Mouse (Mus musculus): Measurements from ENCODE around the gene Spp2. TPM values are rescaled to one million over a fixed set of nuclear protein-coding genes. Genes with fewer than 3 reads are reported as not detected.

Spp2 gene
- polyA plus RNA-seq, 1 experiment from 2014 or later = 0.47 TPM

GRCm38 (mm10) chr1:88406078-88406806 is 519 bp upstream of the Spp2 start:
- H3K27me3 ChIP-seq (ENCODE audit: control insufficient read depth, insufficient read depth, low read length) = no peaks in the 10 kb centered on the region
- H3K9ac ChIP-seq (replicated peaks; ENCODE audit: low read length) = no peak overlapping the region
- H3K9me3 ChIP-seq (ENCODE audit: control insufficient read depth, low read length) = no peaks in the 10 kb centered on the region
- DNase-seq (peak; percentile 46), ATAC-seq (ENCODE audit: low FRiP score, low TSS enrichment) (no peak)
- no peak overlapping the region for H3K4me2 ChIP-seq (ENCODE audit: low read length)
- H3K27ac ChIP-seq (replicated peaks; ENCODE audit: low read depth, low read length) = no peak overlapping the region
- 54% methylated on average over 12 of the region's 12 CpGs for WGBS
- no peaks in the 10 kb centered on the region for H3K4me1 ChIP-seq (ENCODE audit: control insufficient read depth, insufficient read depth, low read length)
- H3K36me3 ChIP-seq (ENCODE audit: control insufficient read depth, insufficient read depth, low read length) = no peaks in the 10 kb centered on the region
- no peak overlapping the region for H3K4me3 ChIP-seq (replicated peaks; ENCODE audit: low read depth, low read length)

- Histone ChIP-seq H3K4me1 (ENCODE audit: control insufficient read depth, insufficient read depth, low read length) (0 out of 2 replicates have a peak, but pooled peaks cover 4% of the 10 kb centered on the region), H3K9me3 (ENCODE audit: control insufficient read depth, low read length) (no peaks in the 10 kb centered on the region), H3K27ac (replicated peaks; ENCODE audit: low read depth, low read length) (no peak overlapping the region), H3K36me3 (ENCODE audit: control insufficient read depth, insufficient read depth, low read length) (no peaks in the 10 kb centered on the region), H3K4me3 (replicated peaks; ENCODE audit: low read depth, low read length) (no peak overlapping the region), H3K4me2 (ENCODE audit: low read length) (no peak overlapping the region), H3K9ac (replicated peaks; ENCODE audit: low read length) (no peak overlapping the region), H3K27me3 (ENCODE audit: control insufficient read depth, insufficient read depth, low read length) (no peaks in the 10 kb centered on the region)
- 93% methylated on average over 4 of the region's 4 CpGs for WGBS
- no peak for ATAC-seq (ENCODE audit: low FRiP score, low TSS enrichment)
- DNase-seq = no peak
Observed at GRCm38 (mm10) chr1:88408340-88408739, 1.6 kb downstream of the Spp2 start.

GRCm38 (mm10) chr1:88412013-88412412 is 5.3 kb downstream of the Spp2 start:
- H3K36me3 ChIP-seq (ENCODE audit: control insufficient read depth, insufficient read depth, low read length) = no peaks in the 10 kb centered on the region
- H3K27ac ChIP-seq (replicated peaks; ENCODE audit: low read depth, low read length) = no peak overlapping the region
- H3K9ac ChIP-seq (replicated peaks; ENCODE audit: low read length) = no peak overlapping the region
- H3K4me1 ChIP-seq (ENCODE audit: control insufficient read depth, insufficient read depth, low read length) = 0 out of 2 replicates have a peak, but pooled peaks cover 4% of the 10 kb centered on the region
- ATAC-seq (ENCODE audit: low FRiP score, low TSS enrichment) (no peak), DNase-seq (no peak)
- H3K4me3 ChIP-seq (replicated peaks; ENCODE audit: low read depth, low read length) = no peak overlapping the region
- no peaks in the 10 kb centered on the region for H3K27me3 ChIP-seq (ENCODE audit: control insufficient read depth, insufficient read depth, low read length)
- no peaks in the 10 kb centered on the region for H3K9me3 ChIP-seq (ENCODE audit: control insufficient read depth, low read length)
- 33% methylated on average over 5 of the region's 5 CpGs for WGBS
- no peak overlapping the region for H3K4me2 ChIP-seq (ENCODE audit: low read length)

- H3K4me2 ChIP-seq (ENCODE audit: low read length) = no peak overlapping the region
- no peak for DNase-seq
- no peak overlapping the region for H3K4me3 ChIP-seq (replicated peaks; ENCODE audit: low read depth, low read length)
- ATAC-seq (ENCODE audit: low FRiP score, low TSS enrichment) = no peak
- H3K4me1 ChIP-seq (ENCODE audit: control insufficient read depth, insufficient read depth, low read length) = no peaks in the 10 kb centered on the region
- H3K27ac ChIP-seq (replicated peaks; ENCODE audit: low read depth, low read length) = no peak overlapping the region
- no peaks in the 10 kb centered on the region for H3K36me3 ChIP-seq (ENCODE audit: control insufficient read depth, insufficient read depth, low read length)
- WGBS = 88% methylated on average over 2 of the region's 2 CpGs
- no peak overlapping the region for H3K9ac ChIP-seq (replicated peaks; ENCODE audit: low read length)
- H3K27me3 ChIP-seq (ENCODE audit: control insufficient read depth, insufficient read depth, low read length) = no peaks in the 10 kb centered on the region
- no peaks in the 10 kb centered on the region for H3K9me3 ChIP-seq (ENCODE audit: control insufficient read depth, low read length)
Observed at GRCm38 (mm10) chr1:88418943-88419342, 12.2 kb downstream of the Spp2 start.

GRCm38 (mm10) chr1:88422045-88422444 is 15.3 kb downstream of the Spp2 start:
- H3K4me1 ChIP-seq (ENCODE audit: control insufficient read depth, insufficient read depth, low read length) = peaks cover 5% of the 10 kb centered on the region; the same call in 1 of the 2 replicates
- no peak for DNase-seq
- no peak overlapping the region for H3K4me2 ChIP-seq (ENCODE audit: low read length)
- H3K9ac ChIP-seq (replicated peaks; ENCODE audit: low read length) = no peak overlapping the region
- H3K4me3 ChIP-seq (replicated peaks; ENCODE audit: low read depth, low read length) = no peak overlapping the region
- H3K27me3 ChIP-seq (ENCODE audit: control insufficient read depth, insufficient read depth, low read length) = no peaks in the 10 kb centered on the region
- ATAC-seq (ENCODE audit: low FRiP score, low TSS enrichment) = no peak
- no peak overlapping the region for H3K27ac ChIP-seq (replicated peaks; ENCODE audit: low read depth, low read length)
- H3K9me3 ChIP-seq (ENCODE audit: control insufficient read depth, low read length) = no peaks in the 10 kb centered on the region
- WGBS = 88% methylated on average over 10 of the region's 10 CpGs
- H3K36me3 ChIP-seq (ENCODE audit: control insufficient read depth, insufficient read depth, low read length) = no peaks in the 10 kb centered on the region

GRCm38 (mm10) chr1:88422846-88423395 is 16.2 kb downstream of the Spp2 start:
- Histone ChIP-seq H3K4me3 (replicated peaks; ENCODE audit: low read depth, low read length) (no peak overlapping the region), H3K27ac (replicated peaks; ENCODE audit: low read depth, low read length) (no peak overlapping the region), H3K9me3 (ENCODE audit: control insufficient read depth, low read length) (no peaks in the 10 kb centered on the region), H3K36me3 (ENCODE audit: control insufficient read depth, insufficient read depth, low read length) (no peaks in the 10 kb centered on the region), H3K27me3 (ENCODE audit: control insufficient read depth, insufficient read depth, low read length) (no peaks in the 10 kb centered on the region), H3K4me2 (ENCODE audit: low read length) (no peak overlapping the region), H3K4me1 (ENCODE audit: control insufficient read depth, insufficient read depth, low read length) (peaks cover 5% of the 10 kb centered on the region; the same call in 1 of the 2 replicates), H3K9ac (replicated peaks; ENCODE audit: low read length) (no peak overlapping the region)
- no peak for DNase-seq
- ATAC-seq (ENCODE audit: low FRiP score, low TSS enrichment) = no peak
- WGBS = 75% methylated on average over 7 of the region's 7 CpGs

- ATAC-seq (ENCODE audit: low FRiP score, low TSS enrichment) = peak; percentile 74
- Histone ChIP-seq H3K4me1 (ENCODE audit: control insufficient read depth, insufficient read depth, low read length) (peaks cover 8% of the 10 kb centered on the region; the same call in 1 of the 2 replicates), H3K27me3 (ENCODE audit: control insufficient read depth, insufficient read depth, low read length) (no peaks in the 10 kb centered on the region), H3K4me2 (ENCODE audit: low read length) (no peak overlapping the region), H3K4me3 (replicated peaks; ENCODE audit: low read depth, low read length) (no peak overlapping the region), H3K27ac (replicated peaks; ENCODE audit: low read depth, low read length) (no peak overlapping the region), H3K9me3 (ENCODE audit: control insufficient read depth, low read length) (no peaks in the 10 kb centered on the region), H3K36me3 (ENCODE audit: control insufficient read depth, insufficient read depth, low read length) (no peaks in the 10 kb centered on the region), H3K9ac (replicated peaks; ENCODE audit: low read length) (no peak overlapping the region)
- 23% methylated on average over 8 of the region's 8 CpGs for WGBS
- DNase-seq = peak; percentile 92
Observed at GRCm38 (mm10) chr1:88424602-88425252, 18.0 kb downstream of the Spp2 start.

GRCm38 (mm10) chr1:88427987-88428741 is 21.4 kb downstream of the Spp2 start:
- Histone ChIP-seq H3K9ac (replicated peaks; ENCODE audit: low read length) (no peak overlapping the region), H3K27me3 (ENCODE audit: control insufficient read depth, insufficient read depth, low read length) (no peaks in the 10 kb centered on the region), H3K27ac (replicated peaks; ENCODE audit: low read depth, low read length) (no peak overlapping the region), H3K36me3 (ENCODE audit: control insufficient read depth, insufficient read depth, low read length) (no peaks in the 10 kb centered on the region), H3K9me3 (ENCODE audit: control insufficient read depth, low read length) (no peaks in the 10 kb centered on the region), H3K4me3 (replicated peaks; ENCODE audit: low read depth, low read length) (no peak overlapping the region), H3K4me1 (ENCODE audit: control insufficient read depth, insufficient read depth, low read length) (peaks cover 8% of the 10 kb centered on the region; the same call in 1 of the 2 replicates), H3K4me2 (ENCODE audit: low read length) (no peak overlapping the region)
- ATAC-seq (ENCODE audit: low FRiP score, low TSS enrichment) = no peak
- no peak for DNase-seq
- WGBS = 89% methylated on average over 11 of the region's 11 CpGs
